Mouse (Mus musculus): ENCODE measurements around the gene Naa35. TPM values are rescaled to one million over a fixed set of nuclear protein-coding genes. Genes with fewer than 3 reads are reported as not detected.

Naa35 gene
- polyA plus RNA-seq, 1 experiment from 2014 or later: 79.6 TPM

DNA sequence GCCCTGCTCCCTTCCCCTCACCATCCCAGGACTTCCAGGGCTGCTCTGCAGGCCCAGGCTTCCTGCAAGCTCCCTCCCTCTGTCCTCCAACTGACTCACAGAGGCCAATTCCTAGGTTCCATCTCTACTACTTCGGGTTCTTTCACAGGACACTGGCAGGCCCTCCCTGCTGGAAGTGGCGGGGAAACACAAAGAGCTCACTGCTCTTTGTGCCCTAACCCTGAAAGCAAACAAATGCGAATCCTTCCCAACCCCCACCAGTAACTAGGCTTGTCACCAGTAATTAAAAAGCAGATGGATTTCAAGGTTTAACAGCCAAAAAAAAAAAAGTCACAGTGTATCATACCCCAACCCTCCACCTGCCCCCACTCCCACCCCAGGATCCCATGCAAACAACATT is 89.2 kb downstream of the Naa35 start:
- no peaks in the 10 kb centered on the region for H3K9me3 ChIP-seq (ENCODE audit: control insufficient read depth, low read length)
- peaks cover 19% of the 10 kb centered on the region for H3K4me1 ChIP-seq (replicated peaks; ENCODE audit: control insufficient read depth, insufficient read depth, low read length)
- ATAC-seq (replicated peaks; ENCODE audit: low FRiP score, low TSS enrichment, low read depth): no peak
- no peak overlapping the region; the same call in 1 of the 2 replicates for H3K27ac ChIP-seq (ENCODE audit: low read depth)
- WGBS: 19% methylated on average over 3 of the region's 3 CpGs
- peak; percentile 63 for DNase-seq (ENCODE audit: low spot score)
- no peaks in the 10 kb centered on the region for H3K27me3 ChIP-seq (replicated peaks; ENCODE audit: control insufficient read depth, insufficient read depth, low read length)
- H3K9ac ChIP-seq (ENCODE audit: low read length): 0 out of 2 replicates have a peak overlapping the region, but pooled peaks have one; percentile 20
- H3K4me3 ChIP-seq (ENCODE audit: low read depth, low read length): peak overlapping the region; percentile 56
- no peaks in the 10 kb centered on the region for H3K36me3 ChIP-seq (ENCODE audit: control insufficient read depth, insufficient read depth, low read length)
- peak overlapping the region; percentile 74 for H3K4me2 ChIP-seq (ENCODE audit: low read length)

DNA sequence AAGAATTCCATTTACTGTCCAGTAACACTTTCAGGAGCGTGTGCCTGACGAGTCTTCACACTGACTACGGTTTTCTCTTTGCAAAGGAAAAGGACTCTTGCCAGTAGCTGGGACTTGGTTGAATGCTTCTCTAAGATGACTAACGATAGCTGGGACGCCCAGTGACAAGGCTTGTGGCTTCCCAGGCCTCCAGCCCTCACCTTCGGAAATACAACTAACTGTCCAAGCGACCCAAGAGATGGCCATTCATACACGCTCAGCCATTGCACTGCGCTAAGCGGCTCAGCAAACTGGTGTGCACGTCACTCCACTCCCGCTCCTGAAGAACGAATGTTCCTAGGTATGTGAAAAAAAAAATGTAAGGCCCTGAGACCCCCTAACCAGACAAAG is 89.7 kb downstream of the Naa35 start:
- no peaks in the 10 kb centered on the region for H3K36me3 ChIP-seq (ENCODE audit: control insufficient read depth, insufficient read depth, low read length)
- DNase-seq (ENCODE audit: low spot score) (peak; percentile 76), ATAC-seq (replicated peaks; ENCODE audit: low FRiP score, low TSS enrichment, low read depth) (peak; percentile 45; the same call in 1 of the 2 replicates)
- peak overlapping the region; percentile 56 for H3K4me3 ChIP-seq (ENCODE audit: low read depth, low read length)
- peaks cover 13% of the 10 kb centered on the region for H3K4me1 ChIP-seq (replicated peaks; ENCODE audit: control insufficient read depth, insufficient read depth, low read length)
- H3K27ac ChIP-seq (ENCODE audit: low read depth): peak overlapping the region; percentile 78
- peak overlapping the region; percentile 72 for H3K9ac ChIP-seq (ENCODE audit: low read length)
- H3K27me3 ChIP-seq (replicated peaks; ENCODE audit: control insufficient read depth, insufficient read depth, low read length): no peaks in the 10 kb centered on the region
- H3K4me2 ChIP-seq (ENCODE audit: low read length): peak overlapping the region; percentile 74
- WGBS: 2% methylated on average over 13 of the region's 13 CpGs
- H3K9me3 ChIP-seq (ENCODE audit: control insufficient read depth, low read length): no peaks in the 10 kb centered on the region

GRCm38 (mm10) chr13:59675151-59676011 is 90.3 kb downstream of the Naa35 start, which contains the start of gene Golm1:
Golm1 (minus strand) TSS chr13:59675811.
- ATAC-seq (replicated peaks; ENCODE audit: low FRiP score, low TSS enrichment, low read depth): peak; percentile 81

GRCm38 (mm10) chr13:59676316-59677229 is 91.5 kb downstream of the Naa35 start:
- no peak for ATAC-seq (replicated peaks; ENCODE audit: low FRiP score, low TSS enrichment, low read depth)
- H3K27ac ChIP-seq (ENCODE audit: low read depth): no peak overlapping the region
- no peaks in the 10 kb centered on the region for H3K36me3 ChIP-seq (ENCODE audit: control insufficient read depth, insufficient read depth, low read length)
- H3K4me1 ChIP-seq (replicated peaks; ENCODE audit: control insufficient read depth, insufficient read depth, low read length): peaks cover 13% of the 10 kb centered on the region
- H3K4me3 ChIP-seq (ENCODE audit: low read depth, low read length): no peak overlapping the region
- H3K9me3 ChIP-seq (ENCODE audit: control insufficient read depth, low read length): no peaks in the 10 kb centered on the region
- H3K9ac ChIP-seq (ENCODE audit: low read length): no peak overlapping the region
- H3K27me3 ChIP-seq (replicated peaks; ENCODE audit: control insufficient read depth, insufficient read depth, low read length): no peaks in the 10 kb centered on the region
- WGBS: 80% methylated on average over 12 of the region's 12 CpGs
- no peak overlapping the region for H3K4me2 ChIP-seq (ENCODE audit: low read length)
- no peak for DNase-seq (ENCODE audit: low spot score)

More at GRCm38 (mm10) chr13:59675151-59676011, 90.3 kb downstream of the Naa35 start, which contains the start of gene Golm1:
- H3K4me2 ChIP-seq (ENCODE audit: low read length): peak within 1 kb of the TSS; percentile 74
- H3K9me3 ChIP-seq (ENCODE audit: control insufficient read depth, low read length): no peaks in the 10 kb centered on the region
- peak within 1 kb of the TSS; percentile 72 for H3K9ac ChIP-seq (ENCODE audit: low read length)
- WGBS: 0% methylated on average over 52 of the region's 61 CpGs
- peak within 1 kb of the TSS; percentile 78 for H3K27ac ChIP-seq (ENCODE audit: low read depth)
- peak; percentile 82 for DNase-seq (ENCODE audit: low spot score)
- H3K4me1 ChIP-seq (replicated peaks; ENCODE audit: control insufficient read depth, insufficient read depth, low read length): peaks cover 13% of the 10 kb centered on the region
- H3K27me3 ChIP-seq (replicated peaks; ENCODE audit: control insufficient read depth, insufficient read depth, low read length): no peaks in the 10 kb centered on the region
- H3K4me3 ChIP-seq (ENCODE audit: low read depth, low read length): peak within 1 kb of the TSS; percentile 56
- H3K36me3 ChIP-seq (ENCODE audit: control insufficient read depth, insufficient read depth, low read length): no peaks in the 10 kb centered on the region

DNA sequence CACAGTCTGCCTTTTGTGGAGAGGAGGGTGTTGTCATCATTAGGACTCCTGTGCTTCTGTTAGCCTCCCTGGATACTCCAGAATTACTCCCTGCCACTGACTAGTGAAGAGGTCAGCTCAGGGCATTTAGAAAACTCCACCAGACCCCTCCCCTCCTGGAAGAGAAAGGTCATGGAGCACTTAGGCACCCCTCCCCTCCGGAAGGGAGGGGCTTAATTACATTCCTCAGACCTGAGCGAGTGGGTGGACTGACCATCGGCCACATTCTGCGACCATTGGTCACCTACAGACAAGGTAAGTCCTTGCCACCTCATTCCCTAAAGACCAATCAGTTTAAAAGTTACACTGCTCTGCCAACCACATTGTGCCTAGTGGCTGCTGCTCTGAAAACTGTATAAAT is 94.2 kb downstream of the Naa35 start:
- no peaks in the 10 kb centered on the region for H3K27me3 ChIP-seq (replicated peaks; ENCODE audit: control insufficient read depth, insufficient read depth, low read length)
- H3K9me3 ChIP-seq (ENCODE audit: control insufficient read depth, low read length): no peaks in the 10 kb centered on the region
- H3K27ac ChIP-seq (ENCODE audit: low read depth): no peak overlapping the region
- ATAC-seq (replicated peaks; ENCODE audit: low FRiP score, low TSS enrichment, low read depth): no peak
- H3K4me3 ChIP-seq (ENCODE audit: low read depth, low read length): no peak overlapping the region
- no peaks in the 10 kb centered on the region for H3K36me3 ChIP-seq (ENCODE audit: control insufficient read depth, insufficient read depth, low read length)
- peaks cover 3% of the 10 kb centered on the region for H3K4me1 ChIP-seq (replicated peaks; ENCODE audit: control insufficient read depth, insufficient read depth, low read length)
- no peak overlapping the region for H3K4me2 ChIP-seq (ENCODE audit: low read length)
- WGBS: 40% methylated on average over 4 of the region's 4 CpGs
- no peak for DNase-seq (ENCODE audit: low spot score)
- H3K9ac ChIP-seq (ENCODE audit: low read length): no peak overlapping the region

GRCm38 (mm10) chr13:59679908-59680307 is 94.8 kb downstream of the Naa35 start:
- Histone ChIP-seq H3K36me3 (ENCODE audit: control insufficient read depth, insufficient read depth, low read length) (no peaks in the 10 kb centered on the region), H3K4me2 (ENCODE audit: low read length) (no peak overlapping the region), H3K27ac (ENCODE audit: low read depth) (no peak overlapping the region), H3K4me1 (replicated peaks; ENCODE audit: control insufficient read depth, insufficient read depth, low read length) (no peaks in the 10 kb centered on the region), H3K9ac (ENCODE audit: low read length) (no peak overlapping the region), H3K27me3 (replicated peaks; ENCODE audit: control insufficient read depth, insufficient read depth, low read length) (no peaks in the 10 kb centered on the region), H3K4me3 (ENCODE audit: low read depth, low read length) (no peak overlapping the region), H3K9me3 (ENCODE audit: control insufficient read depth, low read length) (no peaks in the 10 kb centered on the region)
- no peak for ATAC-seq (replicated peaks; ENCODE audit: low FRiP score, low TSS enrichment, low read depth)
- DNase-seq (ENCODE audit: low spot score): no peak
- WGBS: 55% methylated on average over 4 of the region's 4 CpGs

DNA sequence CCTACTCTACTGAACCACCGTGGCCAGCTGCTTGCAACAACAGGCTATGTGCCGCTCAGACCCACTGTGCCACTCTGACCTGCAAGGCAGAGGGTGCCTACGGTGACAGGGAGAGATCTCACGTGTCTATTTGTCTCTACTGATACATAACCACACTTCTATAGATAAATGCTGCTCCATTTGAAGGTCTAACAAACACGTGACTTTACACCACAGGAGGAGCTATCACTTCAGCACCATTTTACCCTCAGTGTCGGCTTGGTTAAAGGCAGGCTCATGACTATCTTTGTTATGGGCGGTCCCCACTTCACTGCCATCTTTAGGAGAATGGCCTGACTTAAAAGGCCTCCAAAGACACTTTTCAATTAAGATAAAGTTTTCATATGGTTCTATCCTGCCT is 97.6 kb downstream of the Naa35 start:
- WGBS: 20% methylated on average over 7 of the region's 7 CpGs
- Histone ChIP-seq H3K27me3 (replicated peaks; ENCODE audit: control insufficient read depth, insufficient read depth, low read length) (no peaks in the 10 kb centered on the region), H3K36me3 (ENCODE audit: control insufficient read depth, insufficient read depth, low read length) (no peaks in the 10 kb centered on the region), H3K4me1 (replicated peaks; ENCODE audit: control insufficient read depth, insufficient read depth, low read length) (no peaks in the 10 kb centered on the region), H3K27ac (ENCODE audit: low read depth) (no peak overlapping the region), H3K9ac (ENCODE audit: low read length) (no peak overlapping the region), H3K4me2 (ENCODE audit: low read length) (no peak overlapping the region), H3K4me3 (ENCODE audit: low read depth, low read length) (no peak overlapping the region), H3K9me3 (ENCODE audit: control insufficient read depth, low read length) (no peaks in the 10 kb centered on the region)
- DNase-seq (ENCODE audit: low spot score) (peak; percentile 62), ATAC-seq (replicated peaks; ENCODE audit: low FRiP score, low TSS enrichment, low read depth) (no peak)

DNA sequence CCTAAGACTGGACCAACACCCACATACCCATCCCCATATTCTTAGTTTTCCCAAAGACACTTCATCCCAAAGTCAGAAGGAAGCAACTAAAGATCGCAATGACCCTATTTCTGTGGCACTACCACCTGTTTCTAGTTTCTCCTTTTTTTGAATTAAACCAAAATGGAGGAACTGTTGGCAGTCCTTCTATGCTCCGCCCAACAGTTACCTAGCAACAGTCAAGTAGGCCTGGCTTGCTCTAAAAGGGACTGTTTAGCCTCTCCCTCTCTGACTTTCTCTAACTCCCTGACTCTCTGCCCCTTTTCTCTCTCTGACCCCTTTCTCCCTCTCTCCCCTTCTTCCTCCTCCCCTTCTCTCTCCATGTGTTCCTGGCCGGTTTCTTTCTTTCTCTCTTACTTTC is 100.2 kb downstream of the Naa35 start:
- H3K4me2 ChIP-seq (ENCODE audit: low read length): no peak overlapping the region
- H3K4me1 ChIP-seq (replicated peaks; ENCODE audit: control insufficient read depth, insufficient read depth, low read length): no peaks in the 10 kb centered on the region
- H3K36me3 ChIP-seq (ENCODE audit: control insufficient read depth, insufficient read depth, low read length): no peaks in the 10 kb centered on the region
- DNase-seq (ENCODE audit: low spot score) (no peak), ATAC-seq (replicated peaks; ENCODE audit: low FRiP score, low TSS enrichment, low read depth) (no peak)
- no peak overlapping the region for H3K27ac ChIP-seq (ENCODE audit: low read depth)
- WGBS: 81% methylated on average over 3 of the region's 3 CpGs
- no peak overlapping the region for H3K9ac ChIP-seq (ENCODE audit: low read length)
- no peaks in the 10 kb centered on the region for H3K27me3 ChIP-seq (replicated peaks; ENCODE audit: control insufficient read depth, insufficient read depth, low read length)
- H3K4me3 ChIP-seq (ENCODE audit: low read depth, low read length): no peak overlapping the region
- H3K9me3 ChIP-seq (ENCODE audit: control insufficient read depth, low read length): no peaks in the 10 kb centered on the region
